Mouse (Mus musculus): ENCODE results near the gene Slc41a3. TPM values are rescaled to one million over a fixed set of nuclear protein-coding genes. Genes with fewer than 3 reads are reported as not detected.
"Not testable (repeated sequence)": the region's sequence is repeated elsewhere in the genome, so short reads cannot be mapped to it uniquely, and the experiment has no call there.

Slc41a3 gene
- polyA plus RNA-seq, 1 experiment from 2014 or later, result 2.1 TPM

GRCm38 (mm10) chr6:90625207-90625994, 20.9 kb downstream of the Slc41a3 start:
- no peaks in the 10 kb centered on the region for H3K9me3 ChIP-seq
- WGBS, result 78% methylated on average over 7 of the region's 7 CpGs
- no peak overlapping the region for H3K4me3 ChIP-seq (replicated peaks)
- no peaks in the 10 kb centered on the region for H3K36me3 ChIP-seq
- ATAC-seq (ENCODE audit: insufficient number of reproducible peaks, insufficient read depth, low FRiP score, low TSS enrichment, low read depth), result no peak
- peaks cover 9% of the 10 kb centered on the region; the same call in 1 of the 2 replicates for H3K4me1 ChIP-seq (replicated peaks)
- no peak overlapping the region for H3K9ac ChIP-seq (replicated peaks)
- H3K27ac ChIP-seq, result no peak overlapping the region
- H3K27me3 ChIP-seq, result no peaks in the 10 kb centered on the region
- no peak overlapping the region for H3K4me2 ChIP-seq

GRCm38 (mm10) chr6:90627556-90627955, 23.0 kb downstream of the Slc41a3 start:
- H3K4me2 ChIP-seq, result no peak overlapping the region
- H3K27me3 ChIP-seq, result no peaks in the 10 kb centered on the region
- no peak overlapping the region for H3K27ac ChIP-seq
- no peak overlapping the region for H3K4me3 ChIP-seq (replicated peaks)
- WGBS, result 84% methylated on average over 4 of the region's 4 CpGs
- no peaks in the 10 kb centered on the region for H3K36me3 ChIP-seq
- ATAC-seq (ENCODE audit: insufficient number of reproducible peaks, insufficient read depth, low FRiP score, low TSS enrichment, low read depth), result no peak
- no peak overlapping the region for H3K9ac ChIP-seq (replicated peaks)
- no peaks in the 10 kb centered on the region for H3K9me3 ChIP-seq
- peaks cover 6% of the 10 kb centered on the region; the same call in 1 of the 2 replicates for H3K4me1 ChIP-seq (replicated peaks)

GRCm38 (mm10) chr6:90629506-90629905, 25.0 kb downstream of the Slc41a3 start:
- Histone ChIP-seq H3K9me3 (no peaks in the 10 kb centered on the region), H3K27me3 (no peaks in the 10 kb centered on the region), H3K27ac (no peak overlapping the region), H3K36me3 (no peaks in the 10 kb centered on the region), H3K4me1 (replicated peaks) (no peaks in the 10 kb centered on the region), H3K4me3 (replicated peaks) (no peak overlapping the region), H3K4me2 (no peak overlapping the region), H3K9ac (replicated peaks) (no peak overlapping the region)
- WGBS, result 81% methylated on average over 6 of the region's 6 CpGs
- ATAC-seq (ENCODE audit: insufficient number of reproducible peaks, insufficient read depth, low FRiP score, low TSS enrichment, low read depth), result no peak

GRCm38 (mm10) chr6:90630427-90630826, 25.9 kb downstream of the Slc41a3 start:
- ATAC-seq (ENCODE audit: insufficient number of reproducible peaks, insufficient read depth, low FRiP score, low TSS enrichment, low read depth), result no peak

GRCm38 (mm10) chr6:90632526-90632925, 28.0 kb downstream of the Slc41a3 start:
- H3K4me3 ChIP-seq (replicated peaks); ATAC-seq (ENCODE audit: insufficient number of reproducible peaks, insufficient read depth, low FRiP score, low TSS enrichment, low read depth); H3K36me3 ChIP-seq; H3K27ac ChIP-seq; H3K27me3 ChIP-seq; H3K4me2 ChIP-seq; H3K9ac ChIP-seq (replicated peaks); H3K9me3 ChIP-seq; H3K4me1 ChIP-seq (replicated peaks): not testable (repeated sequence)
- WGBS, result 73% methylated on average over 3 of the region's 3 CpGs

More at GRCm38 (mm10) chr6:90630427-90630826, 25.9 kb downstream of the Slc41a3 start:
- H3K9me3 ChIP-seq, result no peaks in the 10 kb centered on the region
- no peaks in the 10 kb centered on the region for H3K4me1 ChIP-seq (replicated peaks)
- no peak overlapping the region for H3K9ac ChIP-seq (replicated peaks)
- 89% methylated on average over 7 of the region's 7 CpGs for WGBS
- H3K27me3 ChIP-seq, result no peaks in the 10 kb centered on the region
- H3K4me2 ChIP-seq, result no peak overlapping the region
- H3K4me3 ChIP-seq (replicated peaks), result no peak overlapping the region
- H3K36me3 ChIP-seq, result no peaks in the 10 kb centered on the region
- H3K27ac ChIP-seq, result no peak overlapping the region

GRCm38 (mm10) chr6:90635081-90635480, 30.6 kb downstream of the Slc41a3 start:
- no peak overlapping the region for H3K4me2 ChIP-seq
- no peaks in the 10 kb centered on the region for H3K9me3 ChIP-seq
- H3K4me3 ChIP-seq (replicated peaks), result no peak overlapping the region
- no peaks in the 10 kb centered on the region for H3K4me1 ChIP-seq (replicated peaks)
- ATAC-seq (ENCODE audit: insufficient number of reproducible peaks, insufficient read depth, low FRiP score, low TSS enrichment, low read depth), result no peak
- no peaks in the 10 kb centered on the region for H3K36me3 ChIP-seq
- 32% methylated on average over 4 of the region's 4 CpGs for WGBS
- no peak overlapping the region for H3K27ac ChIP-seq
- no peak overlapping the region for H3K9ac ChIP-seq (replicated peaks)
- H3K27me3 ChIP-seq, result no peaks in the 10 kb centered on the region

GRCm38 (mm10) chr6:90635611-90636010, 31.1 kb downstream of the Slc41a3 start:
- H3K9ac ChIP-seq (replicated peaks), result no peak overlapping the region
- no peaks in the 10 kb centered on the region for H3K27me3 ChIP-seq
- WGBS, result 54% methylated on average over 3 of the region's 3 CpGs
- no peak overlapping the region for H3K4me2 ChIP-seq
- H3K9me3 ChIP-seq, result no peaks in the 10 kb centered on the region
- ATAC-seq (ENCODE audit: insufficient number of reproducible peaks, insufficient read depth, low FRiP score, low TSS enrichment, low read depth), result no peak
- no peak overlapping the region for H3K4me3 ChIP-seq (replicated peaks)
- no peaks in the 10 kb centered on the region for H3K36me3 ChIP-seq
- H3K4me1 ChIP-seq (replicated peaks), result no peaks in the 10 kb centered on the region
- H3K27ac ChIP-seq, result no peak overlapping the region

- WGBS, result 89% methylated on average over 3 of the region's 3 CpGs
- ATAC-seq (ENCODE audit: insufficient number of reproducible peaks, insufficient read depth, low FRiP score, low TSS enrichment, low read depth), result no peak
- Histone ChIP-seq H3K9me3 (no peaks in the 10 kb centered on the region), H3K4me1 (replicated peaks) (peaks cover 4% of the 10 kb centered on the region; the same call in 1 of the 2 replicates), H3K9ac (replicated peaks) (no peak overlapping the region), H3K4me2 (no peak overlapping the region), H3K27me3 (no peaks in the 10 kb centered on the region), H3K36me3 (no peaks in the 10 kb centered on the region), H3K4me3 (replicated peaks) (no peak overlapping the region), H3K27ac (no peak overlapping the region)
These were observed 38.5 kb downstream of the Slc41a3 start for GRCm38 (mm10) chr6:90643057-90643456.

GRCm38 (mm10) chr6:90644965-90645364, 40.4 kb downstream of the Slc41a3 start:
- peaks cover 4% of the 10 kb centered on the region; the same call in 1 of the 2 replicates for H3K4me1 ChIP-seq (replicated peaks)
- H3K27ac ChIP-seq, result no peak overlapping the region
- no peaks in the 10 kb centered on the region for H3K36me3 ChIP-seq
- H3K9me3 ChIP-seq, result no peaks in the 10 kb centered on the region
- no peak overlapping the region for H3K9ac ChIP-seq (replicated peaks)
- WGBS, result 74% methylated on average over 4 of the region's 4 CpGs
- H3K4me2 ChIP-seq, result no peak overlapping the region
- no peak overlapping the region for H3K4me3 ChIP-seq (replicated peaks)
- H3K27me3 ChIP-seq, result no peaks in the 10 kb centered on the region
- no peak for ATAC-seq (ENCODE audit: insufficient number of reproducible peaks, insufficient read depth, low FRiP score, low TSS enrichment, low read depth)

GRCm38 (mm10) chr6:90648391-90648790, 43.9 kb downstream of the Slc41a3 start:
- H3K9ac ChIP-seq (replicated peaks), result no peak overlapping the region
- H3K9me3 ChIP-seq, result peaks cover 9% of the 10 kb centered on the region
- H3K36me3 ChIP-seq, result no peaks in the 10 kb centered on the region
- WGBS, result 93% methylated on average over 6 of the region's 6 CpGs
- peaks cover 4% of the 10 kb centered on the region; the same call in 1 of the 2 replicates for H3K4me1 ChIP-seq (replicated peaks)
- no peaks in the 10 kb centered on the region for H3K27me3 ChIP-seq
- no peak overlapping the region for H3K4me2 ChIP-seq
- H3K4me3 ChIP-seq (replicated peaks), result no peak overlapping the region
- H3K27ac ChIP-seq, result no peak overlapping the region
- no peak for ATAC-seq (ENCODE audit: insufficient number of reproducible peaks, insufficient read depth, low FRiP score, low TSS enrichment, low read depth)

GRCm38 (mm10) chr6:90649279-90649678, 44.8 kb downstream of the Slc41a3 start:
- peaks cover 9% of the 10 kb centered on the region for H3K9me3 ChIP-seq
- H3K9ac ChIP-seq (replicated peaks), result no peak overlapping the region
- H3K27me3 ChIP-seq, result no peaks in the 10 kb centered on the region
- H3K4me2 ChIP-seq, result no peak overlapping the region
- no peak overlapping the region for H3K27ac ChIP-seq
- ATAC-seq (ENCODE audit: insufficient number of reproducible peaks, insufficient read depth, low FRiP score, low TSS enrichment, low read depth), result no peak
- 73% methylated on average over 4 of the region's 4 CpGs for WGBS
- H3K4me1 ChIP-seq (replicated peaks), result peaks cover 4% of the 10 kb centered on the region; the same call in 1 of the 2 replicates
- no peak overlapping the region for H3K4me3 ChIP-seq (replicated peaks)
- H3K36me3 ChIP-seq, result no peaks in the 10 kb centered on the region

GRCm38 (mm10) chr6:90650634-90651033, 46.1 kb downstream of the Slc41a3 start:
- H3K27me3 ChIP-seq, result no peaks in the 10 kb centered on the region
- no peaks in the 10 kb centered on the region for H3K4me1 ChIP-seq (replicated peaks)
- H3K27ac ChIP-seq, result no peak overlapping the region
- 69% methylated on average over 1 of the region's 1 CpGs for WGBS
- no peak overlapping the region for H3K4me3 ChIP-seq (replicated peaks)
- peaks cover 9% of the 10 kb centered on the region for H3K9me3 ChIP-seq
- H3K4me2 ChIP-seq, result no peak overlapping the region
- ATAC-seq (ENCODE audit: insufficient number of reproducible peaks, insufficient read depth, low FRiP score, low TSS enrichment, low read depth), result no peak
- no peak overlapping the region for H3K9ac ChIP-seq (replicated peaks)
- no peaks in the 10 kb centered on the region for H3K36me3 ChIP-seq
